Mouse (Mus musculus) liver (tissue): Measurements from ENCODE around the gene Znrf2.

Experiments
- DNase-seq: peaks from one replicate; pipeline ENCODE4 v3.0.0-alpha.2; 2020; ENCODE audit warnings: mixed read lengths

The Znrf2 gene

DNA sequence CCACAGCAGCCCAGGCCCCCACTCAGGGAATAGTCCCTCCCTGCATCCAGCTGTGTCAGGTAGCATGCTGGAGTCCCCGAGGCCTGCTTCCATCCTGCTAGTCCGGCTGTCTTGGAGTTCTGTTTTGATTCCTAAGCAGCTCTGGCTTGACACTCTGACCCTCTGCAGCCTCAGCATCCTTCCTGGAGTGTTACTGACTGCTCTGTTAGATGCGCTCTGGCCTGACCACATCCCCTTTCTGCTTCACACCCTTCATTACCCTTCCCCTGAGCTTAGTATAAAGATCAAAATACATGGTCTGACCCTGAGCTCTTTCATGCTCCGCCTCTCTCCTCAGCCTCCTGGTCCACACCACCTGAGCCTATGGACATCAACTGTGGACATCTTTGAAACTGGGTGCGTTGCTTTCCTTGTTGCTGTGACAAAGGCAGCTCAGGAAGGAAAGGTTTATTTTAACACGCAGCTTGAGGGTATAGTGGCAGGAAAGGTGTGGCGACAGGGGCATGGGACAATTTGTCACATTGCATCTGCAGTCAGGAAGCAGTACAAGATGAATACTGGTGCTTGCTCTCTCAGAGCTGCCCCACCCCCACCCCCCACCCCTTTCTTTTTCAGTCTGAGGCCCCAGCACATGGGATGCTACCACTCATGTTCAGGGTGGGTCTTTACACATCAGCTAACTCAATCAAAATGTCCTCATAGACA, 109.2 kb downstream of the Znrf2 start:
- no peak for DNase-seq

DNA sequence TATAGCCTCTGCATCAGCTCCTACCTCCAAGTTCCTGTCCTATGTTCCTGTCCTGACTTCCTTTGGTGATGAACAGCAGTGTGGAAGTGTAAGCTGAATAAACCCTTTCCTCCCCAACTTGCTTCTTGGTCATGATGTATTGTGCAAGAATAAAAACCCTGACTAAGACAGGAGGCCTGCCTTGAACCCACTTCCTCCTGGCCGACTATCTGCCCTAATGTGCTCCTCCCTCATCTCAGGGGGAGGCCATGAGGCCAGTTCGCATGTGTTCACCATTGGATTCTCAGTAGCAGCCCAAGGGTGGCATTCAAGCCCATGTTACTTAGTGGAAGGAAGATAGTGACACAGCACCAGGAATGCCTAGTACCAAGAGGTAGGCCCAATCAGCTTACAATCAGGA, 110.2 kb downstream of the Znrf2 start:
- no peak for DNase-seq

DNA sequence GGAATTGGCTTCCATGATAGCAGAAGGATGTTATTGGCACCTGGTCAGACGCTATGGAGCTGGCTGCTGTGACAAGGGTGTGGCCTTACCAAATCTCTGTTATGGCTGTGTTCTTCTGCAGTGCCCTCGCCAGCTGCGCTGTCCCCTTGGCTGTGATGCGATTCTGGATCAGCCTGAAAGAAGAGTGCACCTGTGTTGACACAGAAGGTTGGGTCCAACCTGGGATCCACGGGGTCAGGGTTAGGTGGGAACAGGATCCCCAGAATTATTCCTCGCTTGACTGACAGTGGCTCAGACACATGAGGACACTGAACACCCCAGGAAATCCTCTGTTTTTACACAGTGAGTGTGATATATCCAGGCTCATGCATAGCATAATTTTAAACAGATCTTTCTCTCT, 111.2 kb downstream of the Znrf2 start:
- DNase-seq: no peak

DNA sequence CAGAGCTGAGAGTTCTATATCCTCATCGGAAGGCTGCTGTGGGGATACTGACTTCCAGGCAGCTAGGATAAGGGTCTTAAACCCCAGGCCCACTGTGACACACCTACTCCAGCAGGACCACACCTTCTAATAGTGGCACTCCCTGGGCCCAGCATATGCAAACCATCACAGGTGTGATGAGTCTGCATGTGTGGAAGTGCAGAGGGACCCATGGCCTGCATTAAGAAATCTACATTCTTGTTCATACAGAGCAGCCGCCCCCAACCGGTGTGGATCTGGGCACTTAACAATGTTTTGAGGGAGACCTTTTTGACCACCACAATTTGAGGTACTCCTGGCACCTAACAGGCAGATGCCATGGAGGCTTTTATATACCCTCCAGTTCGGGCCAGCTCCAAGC, 114.9 kb downstream of the Znrf2 start:
- DNase-seq: no peak

DNA sequence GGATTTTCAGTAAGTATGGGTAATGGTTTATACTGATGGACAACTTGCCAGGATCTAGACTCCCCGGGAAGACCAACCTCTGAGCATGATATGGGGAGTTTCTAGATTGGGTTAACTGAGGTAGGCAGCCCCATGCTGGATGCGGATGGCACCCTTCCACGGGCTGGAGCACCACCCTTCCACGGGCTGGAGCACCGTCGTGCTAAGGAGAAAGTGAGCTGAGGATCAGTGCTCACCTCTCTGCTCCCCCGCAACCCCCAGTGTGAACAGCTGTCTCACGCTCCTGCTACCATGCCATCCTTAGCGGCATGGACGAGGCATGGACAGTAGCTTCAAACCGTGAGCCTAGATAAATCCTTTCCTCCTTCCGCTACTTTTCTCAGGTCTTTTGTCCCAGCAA, 115.8 kb downstream of the Znrf2 start:
- DNase-seq: no peak

DNA sequence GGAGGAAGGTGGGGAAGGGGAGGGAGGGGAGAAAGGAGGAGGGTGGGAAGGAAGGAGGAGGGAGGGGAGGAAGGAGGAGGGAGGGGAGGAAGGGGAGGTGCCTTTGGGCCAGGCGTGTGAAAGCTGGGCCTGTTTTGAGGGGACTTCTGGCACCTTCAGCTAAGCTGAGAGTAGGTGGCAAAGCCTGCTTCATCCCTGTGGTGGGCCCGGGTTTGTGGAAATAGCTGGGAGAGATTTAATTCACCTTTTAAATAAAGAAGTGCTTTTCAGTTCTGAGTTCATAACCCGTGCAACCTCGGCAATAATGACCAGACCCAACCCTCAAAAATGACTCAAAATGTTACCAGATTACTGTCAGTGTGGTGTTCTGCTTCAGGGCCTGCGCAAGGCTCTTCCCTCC, 116.5 kb downstream of the Znrf2 start:
- no peak for DNase-seq

DNA sequence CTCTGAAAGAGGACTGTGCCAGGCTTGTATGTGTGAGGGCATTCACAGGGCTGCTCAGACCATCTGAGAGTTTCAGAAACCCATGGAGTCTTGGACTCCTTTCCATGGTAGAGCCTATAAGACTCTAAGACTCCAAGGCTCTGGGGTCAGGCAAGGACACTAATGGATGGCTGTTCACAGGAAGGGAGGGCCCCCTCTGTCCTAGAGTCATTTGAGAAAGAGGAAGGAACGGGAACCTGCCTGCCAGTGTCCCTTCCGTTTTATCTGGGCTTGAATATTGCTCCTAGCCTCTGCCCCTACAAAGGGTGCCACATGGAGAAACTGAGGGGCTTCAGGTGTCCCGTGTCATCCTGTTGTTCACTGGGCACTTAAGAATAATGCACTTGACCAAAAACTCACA, 117.2 kb downstream of the Znrf2 start:
- no peak for DNase-seq

DNA sequence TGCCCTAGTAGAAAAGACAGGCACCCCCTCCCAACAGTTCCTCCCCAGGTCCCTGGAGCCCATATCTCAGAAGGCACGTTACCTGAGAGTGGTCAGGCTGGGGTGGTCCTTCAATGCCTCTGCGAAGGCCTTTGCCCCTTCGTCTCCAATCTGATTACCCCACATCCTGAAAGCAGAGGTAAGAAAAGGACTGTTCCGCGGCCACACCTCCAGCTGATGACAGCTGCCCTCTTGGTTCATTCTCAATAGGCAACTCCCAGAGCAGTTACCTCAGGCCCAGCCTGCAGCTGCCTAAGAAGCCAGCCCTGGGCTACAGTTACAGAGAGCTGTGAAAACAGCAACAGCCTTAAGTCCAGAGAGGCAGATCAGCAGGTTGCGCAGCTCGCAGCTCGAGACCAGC, 117.6 kb downstream of the Znrf2 start:
- DNase-seq: no peak

DNA sequence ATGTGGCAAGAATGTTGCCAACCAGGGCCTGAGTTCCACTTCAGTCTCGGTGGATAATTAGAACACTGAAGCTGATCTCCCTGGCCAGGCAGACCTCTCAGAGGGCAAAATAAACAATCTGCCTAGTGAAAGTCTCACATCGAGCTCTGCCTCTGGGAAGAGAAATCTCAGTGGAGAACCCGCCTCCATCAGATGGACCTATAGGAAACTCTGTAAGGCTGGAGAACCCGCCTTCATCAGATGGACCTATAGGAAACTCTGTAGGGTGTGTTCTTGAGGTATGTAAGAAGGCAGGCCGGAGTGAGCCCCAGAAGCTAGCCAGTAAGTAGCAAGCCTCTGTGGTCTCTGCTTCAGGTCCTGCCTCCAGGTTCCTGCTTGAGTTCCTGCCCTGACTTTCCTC, 118.2 kb downstream of the Znrf2 start:
- DNase-seq: no peak

DNA sequence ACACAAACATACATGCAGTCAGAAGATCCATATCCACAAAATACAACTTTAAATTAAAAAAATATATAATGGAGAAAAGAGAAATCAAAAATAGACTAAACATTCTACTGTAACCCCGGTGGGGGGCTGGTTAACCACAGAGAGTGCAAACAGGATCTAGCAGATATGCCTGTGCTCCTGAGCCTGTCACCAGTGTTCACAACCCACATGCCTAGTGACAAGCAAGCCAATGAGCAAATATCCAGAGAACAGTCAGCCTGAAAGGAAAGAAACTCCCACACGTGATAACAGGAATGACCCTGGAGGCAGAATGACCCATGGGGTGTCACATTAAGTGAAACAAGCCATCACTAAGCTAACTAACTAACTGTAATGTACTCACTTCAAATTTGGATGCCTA, 119.8 kb downstream of the Znrf2 start:
- DNase-seq: no peak

DNA sequence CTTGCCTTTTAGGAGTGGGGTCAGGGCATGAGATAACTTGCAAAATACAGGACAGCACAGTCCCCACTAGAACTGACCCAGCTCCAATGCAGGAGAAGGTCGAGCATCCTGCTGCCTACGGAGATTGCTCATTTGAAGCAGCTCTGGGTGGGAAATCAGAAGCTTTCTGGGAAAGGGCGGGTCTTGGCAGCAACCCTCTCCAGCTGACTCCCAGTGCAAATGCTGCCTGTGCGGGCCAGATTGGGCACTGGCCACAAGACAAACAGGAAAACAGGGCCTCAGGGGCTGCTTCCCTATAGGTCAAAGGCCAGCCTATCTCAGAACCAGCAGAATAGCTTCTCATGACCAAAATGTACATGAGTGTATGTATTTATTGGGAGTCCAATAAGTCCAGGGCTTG, 122.9 kb downstream of the Znrf2 start:
- DNase-seq: no peak

DNA sequence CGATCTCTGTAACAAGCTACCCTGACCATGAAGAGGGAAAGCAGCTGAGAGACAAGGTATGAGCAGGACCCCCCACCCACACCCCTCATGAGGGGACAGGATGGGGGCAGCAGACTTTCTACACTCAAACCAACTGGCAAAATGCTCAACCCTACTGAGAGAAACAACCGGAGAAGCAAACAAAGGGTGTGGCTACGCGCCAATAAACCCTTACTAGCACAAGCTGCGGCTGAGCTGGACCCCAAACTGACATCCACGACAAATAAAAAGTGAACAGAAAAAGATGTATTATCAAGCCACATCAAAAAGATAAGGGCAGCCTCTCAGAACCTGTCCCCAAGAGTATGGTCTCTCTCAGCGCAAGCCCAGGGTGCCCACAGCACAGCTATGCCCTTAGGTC, 123.4 kb downstream of the Znrf2 start:
- DNase-seq: no peak

DNA sequence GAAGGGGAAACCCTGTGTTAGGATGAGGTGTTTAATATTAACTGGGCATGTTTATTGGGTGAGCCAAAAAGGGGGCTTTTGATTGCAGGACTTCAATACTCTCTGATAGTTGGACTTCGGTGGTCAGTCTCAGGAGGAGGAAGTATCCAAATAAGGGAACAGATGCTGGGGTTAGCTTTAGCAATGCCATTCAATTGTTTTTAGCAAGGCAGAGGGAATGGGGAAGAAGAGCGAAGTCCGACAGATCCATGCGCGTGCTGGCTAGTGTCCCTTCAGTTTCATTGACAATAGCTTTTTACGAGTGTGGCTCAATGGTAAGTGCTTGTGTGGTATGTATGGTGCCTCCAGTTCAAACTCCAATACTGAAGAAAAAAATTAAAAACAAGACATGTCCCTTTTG, 124.4 kb downstream of the Znrf2 start:
- DNase-seq: no peak
